Mouse (Mus musculus) cerebellum, adult (tissue): ENCODE measurements at regions not wholly inside any gene's neighbourhood (a gene's known extent, or its start where the extent isn't known, plus 50 kb on each side); places are given as distances from the start of the nearest gene placed in this dataset.

Experiments
- ATAC-seq: cut with Nextera tagmentation; 2 replicates; pipeline ENCODE4 v1.9.2; 2017; ENCODE audit warnings: mild to moderate bottlenecking, moderate library complexity, mixed read lengths; ENCODE audit not compliant: insufficient number of reproducible peaks, low FRiP score, low TSS enrichment

- ATAC-seq, result no peak
Measured at GRCm38 (mm10) chr6:143368646-143369045, 201.6 kb downstream of the Etnk1 start.

- no peak for ATAC-seq
Measured at GRCm38 (mm10) chr6:143372487-143372886, 205.5 kb downstream of the Etnk1 start.

DNA sequence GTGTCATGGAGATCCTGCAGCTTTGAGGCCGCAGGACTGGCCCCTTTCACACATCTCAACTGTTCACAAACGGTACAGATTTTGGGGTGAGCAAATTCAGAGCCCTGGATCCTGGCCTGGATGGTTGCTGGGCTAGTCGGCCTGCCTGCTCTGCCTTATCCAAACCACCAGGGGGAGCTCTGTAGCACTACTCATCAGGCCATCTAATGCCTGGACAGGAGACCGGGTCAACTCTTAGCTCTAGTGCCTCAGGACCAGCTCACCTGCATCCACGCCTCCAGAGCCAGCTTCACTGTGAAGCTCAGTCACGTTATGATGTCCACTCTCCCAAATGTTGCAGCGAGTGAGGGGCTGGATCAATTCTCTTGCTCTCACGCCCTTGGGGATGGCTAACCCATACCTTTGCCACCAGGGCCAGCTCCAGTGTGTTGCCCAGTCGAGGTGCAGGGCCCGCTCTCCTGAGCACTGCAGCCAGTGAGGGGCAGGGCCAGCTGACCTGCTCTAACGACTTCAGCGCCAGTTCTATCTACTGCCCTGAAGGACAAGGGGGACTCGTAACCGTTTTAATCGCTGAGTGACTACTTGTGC is 206.8 kb downstream of the Etnk1 start:
- peak; percentile 84 for ATAC-seq

DNA sequence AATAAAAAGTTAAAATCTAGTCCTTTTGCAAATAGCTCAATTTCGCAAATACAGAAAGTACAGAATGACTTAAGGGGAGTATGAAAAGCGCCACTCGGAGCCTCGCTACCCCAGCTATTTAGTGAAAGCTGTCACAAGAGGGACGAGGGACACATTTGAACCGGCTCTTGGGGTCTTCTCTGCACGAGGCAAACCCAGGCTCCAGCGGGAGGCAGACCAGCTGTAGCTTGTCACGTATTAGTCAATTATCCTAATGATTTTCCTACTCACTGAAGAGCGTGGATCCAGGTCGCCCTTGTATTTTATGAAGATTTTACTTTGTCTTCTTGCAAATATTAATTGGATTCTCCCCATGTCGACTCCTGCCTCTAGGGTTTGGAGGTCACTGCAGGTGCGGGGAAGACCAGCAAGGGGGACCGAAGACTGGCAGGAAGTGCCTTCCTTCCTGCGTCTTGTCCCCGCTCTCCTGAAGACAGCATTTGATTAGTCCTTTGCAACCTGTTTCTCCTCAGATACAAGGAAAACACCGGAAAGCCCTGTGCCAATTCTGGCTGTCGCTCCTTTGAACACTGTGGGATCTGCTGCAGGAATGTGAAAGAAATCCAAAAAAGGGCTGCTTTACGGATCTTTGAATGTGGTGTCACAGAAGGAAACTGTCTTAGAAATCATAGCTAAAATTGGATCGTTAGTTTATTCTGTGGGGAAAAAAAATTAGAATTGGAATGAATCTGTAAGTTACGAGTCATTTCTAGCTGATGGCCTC is 209.1 kb downstream of the Etnk1 start:
- no peak for ATAC-seq

GRCm38 (mm10) chr6:143377121-143377520 is 210.1 kb downstream of the Etnk1 start:
- ATAC-seq, result no peak

- ATAC-seq, result no peak
Measured at GRCm38 (mm10) chr6:143378126-143378525, 211.1 kb downstream of the Etnk1 start.

DNA sequence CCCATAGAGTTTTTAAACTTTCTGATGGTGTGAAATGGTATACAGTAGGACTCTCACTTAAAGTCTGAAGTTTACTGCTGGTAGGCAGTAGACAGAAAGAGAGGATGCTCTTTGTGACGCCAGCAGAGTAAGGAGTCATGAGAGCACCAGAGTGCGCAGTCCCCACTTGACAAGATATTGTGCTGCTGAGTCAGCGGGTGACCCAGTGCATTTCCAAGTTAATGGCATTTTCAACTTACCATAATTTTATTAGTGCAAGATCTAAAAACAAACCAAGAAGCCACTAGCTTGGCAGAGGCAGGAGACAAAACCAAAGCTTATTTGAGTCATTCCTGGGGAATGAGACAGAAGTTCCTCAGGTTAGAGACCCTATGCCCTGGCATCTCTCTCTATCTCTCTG is 213.5 kb downstream of the Etnk1 start:
- no peak for ATAC-seq

DNA sequence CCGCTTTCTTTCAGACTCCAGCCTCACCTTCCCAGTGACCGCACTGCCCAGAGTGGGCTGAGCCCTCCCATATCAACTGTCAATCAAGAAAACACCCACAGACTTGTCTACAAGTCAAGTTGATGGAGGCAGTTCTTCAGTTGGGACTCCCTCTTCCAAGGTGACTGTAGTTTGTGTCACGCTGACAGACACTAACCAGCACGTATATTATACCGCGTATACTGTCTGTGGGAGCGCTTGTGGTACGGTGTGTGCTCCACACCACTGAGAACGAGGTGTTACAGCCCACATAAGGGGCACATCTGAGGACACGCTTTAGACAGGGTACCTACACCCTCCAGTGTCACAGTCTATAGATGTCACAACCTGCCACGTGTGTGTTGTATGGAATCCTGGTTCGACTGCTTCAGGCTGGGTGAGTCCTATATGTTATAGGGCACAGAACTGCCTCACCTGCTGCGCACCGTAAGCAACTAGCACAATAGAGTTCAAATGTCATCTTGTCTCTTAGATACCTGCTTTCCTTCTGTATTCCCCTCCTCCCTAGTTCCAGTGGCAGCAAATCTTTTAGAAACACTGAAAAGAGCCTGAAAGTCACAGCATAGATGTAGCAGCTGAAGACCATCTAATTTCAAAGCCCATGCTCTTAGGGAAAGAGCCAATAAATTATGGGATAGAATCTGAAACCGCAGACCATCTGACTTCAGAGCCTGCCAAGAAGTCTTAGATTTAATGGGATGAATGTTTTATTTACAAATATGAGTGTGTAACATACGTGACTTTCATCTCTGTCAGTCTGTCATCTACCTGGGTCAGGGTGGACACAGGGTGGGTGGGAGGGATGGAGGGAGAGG is 219.8 kb downstream of the Etnk1 start:
- ATAC-seq, result no peak

- no peak for ATAC-seq
Measured at GRCm38 (mm10) chr6:143393543-143394207, 226.7 kb downstream of the Etnk1 start.

DNA sequence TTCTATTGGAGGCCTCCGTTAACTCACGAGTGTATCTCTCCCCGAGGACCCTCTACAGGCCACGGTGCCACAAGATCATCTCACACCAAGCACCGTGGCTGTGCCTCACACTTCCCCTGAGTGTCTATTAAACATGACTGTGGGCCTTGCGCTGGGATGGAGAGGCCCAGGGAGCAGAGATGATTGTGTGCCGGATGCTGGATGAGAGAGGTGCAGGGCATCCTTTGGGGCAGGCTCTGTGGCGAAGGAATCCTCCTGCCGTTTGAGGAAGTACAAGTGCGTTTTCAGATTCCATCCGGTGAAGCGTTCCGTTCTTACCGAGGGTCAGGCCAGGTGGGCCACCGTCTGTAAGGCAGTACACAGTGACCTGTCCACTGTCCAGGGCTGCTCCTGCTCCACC is 227.4 kb downstream of the Etnk1 start:
- no peak for ATAC-seq

- no peak for ATAC-seq
Measured at GRCm38 (mm10) chr6:143401436-143401835, 234.4 kb downstream of the Etnk1 start.

GRCm38 (mm10) chr6:143401921-143402320 is 234.9 kb downstream of the Etnk1 start:
- ATAC-seq, result no peak

GRCm38 (mm10) chr6:143402766-143403165 is 235.7 kb downstream of the Etnk1 start:
- ATAC-seq, result no peak

- no peak for ATAC-seq
Measured at GRCm38 (mm10) chr6:143404521-143404920, 237.5 kb downstream of the Etnk1 start.

GRCm38 (mm10) chr6:143412056-143412455 is 245.0 kb downstream of the Etnk1 start:
- ATAC-seq, result no peak

GRCm38 (mm10) chr6:143412721-143413120 is 245.7 kb downstream of the Etnk1 start:
- no peak for ATAC-seq

DNA sequence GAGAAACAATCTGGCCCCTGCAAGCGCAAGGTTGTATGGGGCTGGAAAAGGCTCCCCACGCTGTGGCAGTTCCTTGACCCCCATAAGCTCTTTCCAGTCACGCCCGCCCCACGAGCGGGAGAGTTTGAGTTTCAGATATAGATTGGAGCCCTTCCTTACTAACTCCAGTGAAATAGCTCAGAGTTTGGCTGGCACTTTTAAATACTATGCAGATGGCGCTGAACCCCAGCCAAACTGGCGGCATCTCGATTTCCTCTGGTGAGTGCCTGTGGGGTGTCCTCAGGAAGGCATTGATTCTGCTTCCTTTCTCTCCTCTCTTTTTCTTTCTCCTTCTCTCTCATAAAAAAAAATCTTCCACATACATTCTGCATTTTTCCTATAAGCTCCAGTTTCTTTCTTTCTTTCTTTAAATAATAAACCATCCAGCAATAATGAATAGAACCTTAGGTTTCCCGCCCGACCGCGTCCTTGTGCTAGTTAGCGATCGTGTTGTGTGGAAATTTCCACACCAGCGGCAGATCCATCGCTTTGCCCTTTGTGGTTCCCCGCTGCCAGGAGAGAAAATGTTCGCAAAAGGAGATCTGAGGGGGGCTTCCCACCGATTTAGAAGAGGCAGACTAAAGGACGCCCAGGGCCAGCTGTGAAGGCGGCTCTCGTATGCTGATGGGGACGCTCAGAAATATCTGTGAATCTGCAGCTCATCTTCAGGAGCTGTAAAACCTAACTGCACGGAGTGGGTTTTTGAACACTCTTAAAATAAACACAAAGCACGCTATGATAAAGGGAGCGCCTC is 247.8 kb downstream of the Etnk1 start:
- ATAC-seq, result peak; percentile 78

- peak; percentile 12; the same call in 1 of the 2 replicates for ATAC-seq
Measured at GRCm38 (mm10) chr6:143415383-143415778, 248.4 kb downstream of the Etnk1 start.

GRCm38 (mm10) chr6:143419872-143420271 is 252.9 kb downstream of the Etnk1 start:
- no peak for ATAC-seq

GRCm38 (mm10) chr6:143423026-143423425 is 256.0 kb downstream of the Etnk1 start:
- no peak for ATAC-seq
